Mouse (Mus musculus) G1E (cell line): ENCODE results near the gene Cox14.

Source experiments
- CTCF ChIP-seq: IDR thresholded peaks from 2 replicates; pipeline ENCODE4 v1.5.1; 2012; ENCODE audit warnings: low read depth, low read length, inconsistent platforms, mixed read lengths
- GATA2 ChIP-seq: IDR thresholded peaks from 2 replicates; pipeline ENCODE4 v1.6.1; 2012; ENCODE audit warnings: low read depth, low read length, inconsistent platforms, borderline replicate concordance
- POLR2AphosphoS5 ChIP-seq: IDR thresholded peaks from 2 replicates; pipeline ENCODE4 v1.6.1; 2012; ENCODE audit warnings: low read depth, low read length, inconsistent platforms; ENCODE audit not compliant: insufficient replicate concordance
- TAL1 ChIP-seq: conservative IDR thresholded peaks from 2 replicates; pipeline ENCODE4 v1.6.1; 2012; ENCODE audit warnings: low read depth, low read length, inconsistent platforms, mixed read lengths

DNA sequence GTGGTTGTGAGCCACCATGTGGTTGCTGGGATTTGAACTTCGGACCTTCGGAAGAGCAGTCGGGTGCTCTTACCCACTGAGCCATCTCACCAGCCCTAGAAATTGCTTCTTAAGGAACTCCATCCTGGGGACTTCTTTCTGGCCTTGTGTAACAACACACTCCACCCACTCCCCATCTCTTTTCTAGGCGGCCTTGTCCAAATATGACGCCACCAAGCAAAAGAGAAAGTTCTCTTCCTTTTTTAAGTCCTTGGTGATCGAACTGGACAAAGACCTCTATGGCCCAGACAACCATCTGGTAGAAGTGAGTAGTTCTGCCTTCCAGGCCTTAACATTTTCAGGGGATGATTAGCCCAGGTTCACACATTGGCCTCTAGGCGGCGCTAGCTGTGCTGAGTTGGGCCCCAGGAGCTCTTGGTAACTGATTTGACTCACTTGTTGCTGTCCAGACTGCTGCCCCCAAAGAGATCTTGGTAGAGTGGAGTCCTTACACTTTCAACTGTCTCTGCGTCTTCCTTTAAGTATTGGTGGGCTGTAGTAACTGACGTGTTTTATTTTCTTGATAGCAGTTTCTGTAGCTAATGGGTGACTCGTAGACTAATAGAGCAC, 19.9 kb upstream of the Cox14 start, which contains the start of gene Gm17349:
- TF ChIP-seq CTCF (no peak), GATA2 (no peak), POLR2AphosphoS5 (no peak), TAL1 (no peak)
